Mouse (Mus musculus): ENCODE results near the gene Nuak2. TPM values are rescaled to one million over a fixed set of nuclear protein-coding genes. Genes with fewer than 3 reads are reported as not detected.
A peak's percentile ranks its signal among the peaks of the same experiment; 100 is the strongest.

Nuak2 gene
- polyA plus RNA-seq, 1 experiment from 2014 or later: 4.6 TPM

- 46% methylated on average over 8 of the region's 8 CpGs for WGBS
- peak overlapping the region; percentile 95 for H3K4me2 ChIP-seq (ENCODE audit: low read depth, low read length)
- peak overlapping the region; percentile 52 for H3K27ac ChIP-seq (ENCODE audit: low read length)
- ATAC-seq: no peak
- H3K27me3 ChIP-seq (replicated peaks; ENCODE audit: control insufficient read depth, insufficient read depth, low read length): 0 out of 2 replicates have a peak, but pooled peaks cover 7% of the 10 kb centered on the region
- H3K4me1 ChIP-seq (ENCODE audit: control insufficient read depth, insufficient read depth, low read length): peaks cover 56% of the 10 kb centered on the region
- H3K9me3 ChIP-seq (ENCODE audit: control insufficient read depth, low read length): no peaks in the 10 kb centered on the region
- H3K36me3 ChIP-seq (ENCODE audit: control insufficient read depth, insufficient read depth, low read length): no peaks in the 10 kb centered on the region
- H3K4me3 ChIP-seq (ENCODE audit: low read length): no peak overlapping the region
- peak overlapping the region; percentile 23; the same call in 1 of the 2 replicates for H3K9ac ChIP-seq (ENCODE audit: low read depth, low read length)
Observed at GRCm38 (mm10) chr1:132317894-132318863, 2.3 kb downstream of the Nuak2 start.

GRCm38 (mm10) chr1:132319242-132319641 is 3.3 kb downstream of the Nuak2 start:
- H3K9me3 ChIP-seq (ENCODE audit: control insufficient read depth, low read length): no peaks in the 10 kb centered on the region
- no peak overlapping the region for H3K4me2 ChIP-seq (ENCODE audit: low read depth, low read length)
- H3K27me3 ChIP-seq (replicated peaks; ENCODE audit: control insufficient read depth, insufficient read depth, low read length): 0 out of 2 replicates have a peak, but pooled peaks cover 7% of the 10 kb centered on the region
- 44% methylated on average over 5 of the region's 5 CpGs for WGBS
- H3K4me1 ChIP-seq (ENCODE audit: control insufficient read depth, insufficient read depth, low read length): peaks cover 56% of the 10 kb centered on the region
- no peak overlapping the region for H3K4me3 ChIP-seq (ENCODE audit: low read length)
- peak; percentile 20; the same call in 1 of the 2 replicates for ATAC-seq
- H3K27ac ChIP-seq (ENCODE audit: low read length): 0 out of 2 replicates have a peak overlapping the region, but pooled peaks have one; percentile 31
- no peaks in the 10 kb centered on the region for H3K36me3 ChIP-seq (ENCODE audit: control insufficient read depth, insufficient read depth, low read length)
- H3K9ac ChIP-seq (ENCODE audit: low read depth, low read length): no peak overlapping the region; the same call in 1 of the 2 replicates

DNA sequence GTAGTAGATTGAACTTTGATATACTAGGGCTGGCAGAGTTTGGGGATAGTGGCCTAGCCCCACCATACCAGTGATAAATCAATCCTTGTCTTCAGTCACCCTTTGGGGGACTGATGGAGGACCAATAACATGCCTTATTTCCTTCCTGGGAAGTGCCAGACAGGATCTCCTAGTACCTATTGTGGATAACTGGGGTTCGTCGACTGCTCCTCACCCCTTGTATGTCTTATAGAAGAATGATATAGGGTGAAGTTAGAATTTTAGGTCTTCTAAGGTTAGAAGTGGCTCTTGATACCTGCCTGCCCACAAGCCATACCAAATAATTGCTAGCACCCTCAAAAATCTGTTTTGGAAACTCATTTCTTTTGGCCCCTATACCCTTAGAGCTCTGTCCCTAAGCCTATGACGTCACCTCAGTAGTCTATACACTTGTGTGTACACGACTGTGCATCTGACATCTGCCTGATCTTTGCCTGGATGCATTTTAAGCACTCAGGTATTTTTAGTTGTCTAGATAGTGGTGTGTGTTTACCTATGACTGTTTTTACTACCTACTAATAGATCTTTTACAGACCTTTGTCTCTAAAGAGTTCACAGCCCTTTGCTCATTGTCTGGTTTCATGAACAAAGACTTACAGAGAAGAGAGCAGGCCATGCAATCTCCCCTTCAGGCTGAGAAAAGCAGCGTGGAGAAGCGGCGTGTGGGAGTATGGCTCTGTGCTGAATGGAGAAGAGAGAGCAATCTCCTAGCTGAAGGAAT is 6.1 kb downstream of the Nuak2 start:
- 69% methylated on average over 7 of the region's 7 CpGs for WGBS
- no peak overlapping the region for H3K4me2 ChIP-seq (ENCODE audit: low read depth, low read length)

GRCm38 (mm10) chr1:132322711-132323542 is 7.0 kb downstream of the Nuak2 start:
- WGBS: 36% methylated on average over 13 of the region's 13 CpGs
- Histone ChIP-seq H3K9me3 (ENCODE audit: control insufficient read depth, low read length) (no peaks in the 10 kb centered on the region), H3K27ac (ENCODE audit: low read length) (peak overlapping the region; percentile 30), H3K9ac (ENCODE audit: low read depth, low read length) (peak overlapping the region; percentile 20), H3K4me2 (ENCODE audit: low read depth, low read length) (no peak overlapping the region), H3K4me3 (ENCODE audit: low read length) (no peak overlapping the region), H3K36me3 (ENCODE audit: control insufficient read depth, insufficient read depth, low read length) (no peaks in the 10 kb centered on the region), H3K27me3 (replicated peaks; ENCODE audit: control insufficient read depth, insufficient read depth, low read length) (no peaks in the 10 kb centered on the region), H3K4me1 (ENCODE audit: control insufficient read depth, insufficient read depth, low read length) (peaks cover 43% of the 10 kb centered on the region)
- ATAC-seq: no peak

More for the DNA sequence above, 6.1 kb downstream of the Nuak2 start:
- Histone ChIP-seq H3K9me3 (ENCODE audit: control insufficient read depth, low read length) (no peaks in the 10 kb centered on the region), H3K36me3 (ENCODE audit: control insufficient read depth, insufficient read depth, low read length) (no peaks in the 10 kb centered on the region), H3K4me1 (ENCODE audit: control insufficient read depth, insufficient read depth, low read length) (peaks cover 49% of the 10 kb centered on the region), H3K9ac (ENCODE audit: low read depth, low read length) (no peak overlapping the region), H3K27ac (ENCODE audit: low read length) (peak overlapping the region; percentile 30), H3K4me3 (ENCODE audit: low read length) (no peak overlapping the region), H3K27me3 (replicated peaks; ENCODE audit: control insufficient read depth, insufficient read depth, low read length) (no peaks in the 10 kb centered on the region)
- no peak for ATAC-seq

DNA sequence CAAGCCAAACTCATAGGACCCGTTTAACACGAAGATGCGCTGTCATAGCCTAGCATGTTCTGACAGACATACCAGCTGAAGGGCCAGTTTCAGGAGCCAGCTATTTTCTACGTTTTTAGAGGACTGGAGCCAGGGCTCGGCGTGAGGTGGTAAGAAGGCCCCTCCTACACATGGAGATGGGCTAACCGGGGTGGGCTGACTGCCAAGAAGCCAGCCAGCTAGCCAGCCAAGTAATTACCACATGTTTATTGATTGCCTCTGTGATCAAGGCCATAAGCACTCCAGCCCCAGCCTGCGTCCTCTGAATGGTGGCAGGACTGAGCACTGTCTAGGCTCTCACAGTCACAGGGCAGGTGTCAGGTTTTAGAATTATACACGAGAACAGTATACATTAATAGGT is 10.9 kb downstream of the Nuak2 start:
- 51% methylated on average over 9 of the region's 9 CpGs for WGBS
- no peak overlapping the region for H3K4me2 ChIP-seq (ENCODE audit: low read depth, low read length)
- H3K27me3 ChIP-seq (replicated peaks; ENCODE audit: control insufficient read depth, insufficient read depth, low read length): no peaks in the 10 kb centered on the region
- no peaks in the 10 kb centered on the region for H3K9me3 ChIP-seq (ENCODE audit: control insufficient read depth, low read length)
- H3K4me1 ChIP-seq (ENCODE audit: control insufficient read depth, insufficient read depth, low read length): peaks cover 21% of the 10 kb centered on the region
- H3K9ac ChIP-seq (ENCODE audit: low read depth, low read length): no peak overlapping the region
- H3K27ac ChIP-seq (ENCODE audit: low read length): no peak overlapping the region; the same call in 1 of the 2 replicates
- no peaks in the 10 kb centered on the region for H3K36me3 ChIP-seq (ENCODE audit: control insufficient read depth, insufficient read depth, low read length)
- H3K4me3 ChIP-seq (ENCODE audit: low read length): no peak overlapping the region
- peak; percentile 41; the same call in 1 of the 2 replicates for ATAC-seq

- WGBS: 83% methylated on average over 17 of the region's 17 CpGs
- no peak overlapping the region for H3K4me2 ChIP-seq (ENCODE audit: low read depth, low read length)
- no peaks in the 10 kb centered on the region for H3K27me3 ChIP-seq (replicated peaks; ENCODE audit: control insufficient read depth, insufficient read depth, low read length)
- H3K27ac ChIP-seq (ENCODE audit: low read length): no peak overlapping the region
- H3K4me1 ChIP-seq (ENCODE audit: control insufficient read depth, insufficient read depth, low read length): peaks cover 14% of the 10 kb centered on the region
- no peaks in the 10 kb centered on the region for H3K36me3 ChIP-seq (ENCODE audit: control insufficient read depth, insufficient read depth, low read length)
- H3K9me3 ChIP-seq (ENCODE audit: control insufficient read depth, low read length): no peaks in the 10 kb centered on the region
- no peak overlapping the region for H3K9ac ChIP-seq (ENCODE audit: low read depth, low read length)
- no peak overlapping the region for H3K4me3 ChIP-seq (ENCODE audit: low read length)
- ATAC-seq: no peak
Observed at GRCm38 (mm10) chr1:132327477-132327876, 11.6 kb downstream of the Nuak2 start.

- Histone ChIP-seq H3K4me1 (ENCODE audit: control insufficient read depth, insufficient read depth, low read length) (peaks cover 15% of the 10 kb centered on the region), H3K36me3 (ENCODE audit: control insufficient read depth, insufficient read depth, low read length) (no peaks in the 10 kb centered on the region), H3K27me3 (replicated peaks; ENCODE audit: control insufficient read depth, insufficient read depth, low read length) (no peaks in the 10 kb centered on the region), H3K9me3 (ENCODE audit: control insufficient read depth, low read length) (no peaks in the 10 kb centered on the region), H3K9ac (ENCODE audit: low read depth, low read length) (no peak overlapping the region), H3K4me2 (ENCODE audit: low read depth, low read length) (no peak overlapping the region), H3K27ac (ENCODE audit: low read length) (no peak overlapping the region), H3K4me3 (ENCODE audit: low read length) (no peak overlapping the region)
- peak; percentile 64 for ATAC-seq
- 49% methylated on average over 3 of the region's 3 CpGs for WGBS
Observed at GRCm38 (mm10) chr1:132328565-132328964, 12.6 kb downstream of the Nuak2 start.

DNA sequence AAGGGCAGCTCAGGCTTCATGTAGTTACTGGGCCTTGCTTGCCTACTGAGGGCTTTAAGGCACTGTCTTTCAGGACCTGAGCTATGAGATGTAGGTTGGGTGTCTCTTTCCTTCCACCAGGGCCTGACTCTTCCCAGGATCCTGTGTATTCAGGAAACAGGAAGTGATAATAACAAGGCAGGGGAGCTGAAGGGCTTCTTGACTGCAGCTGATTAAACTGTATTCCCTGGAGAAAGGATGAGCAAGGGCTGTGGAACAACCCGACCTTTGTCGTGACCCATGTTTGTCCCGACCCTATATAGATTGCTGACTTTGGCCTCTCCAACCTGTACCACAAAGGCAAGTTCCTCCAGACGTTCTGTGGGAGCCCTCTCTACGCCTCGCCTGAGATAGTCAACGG is 13.7 kb downstream of the Nuak2 start:
- Histone ChIP-seq H3K36me3 (ENCODE audit: control insufficient read depth, insufficient read depth, low read length) (no peaks in the 10 kb centered on the region), H3K9me3 (ENCODE audit: control insufficient read depth, low read length) (no peaks in the 10 kb centered on the region), H3K27me3 (replicated peaks; ENCODE audit: control insufficient read depth, insufficient read depth, low read length) (no peaks in the 10 kb centered on the region), H3K27ac (ENCODE audit: low read length) (no peak overlapping the region), H3K4me2 (ENCODE audit: low read depth, low read length) (no peak overlapping the region), H3K4me3 (ENCODE audit: low read length) (no peak overlapping the region), H3K9ac (ENCODE audit: low read depth, low read length) (no peak overlapping the region), H3K4me1 (ENCODE audit: control insufficient read depth, insufficient read depth, low read length) (peaks cover 24% of the 10 kb centered on the region)
- no peak for ATAC-seq
- 83% methylated on average over 7 of the region's 7 CpGs for WGBS
